Mouse (Mus musculus): ENCODE data around the gene Miga2. TPM values are rescaled to one million over a fixed set of nuclear protein-coding genes. Genes with fewer than 3 reads are reported as not detected.

Gene Miga2
- total and polyA plus RNA-seq, 3 experiments: 64.3 to 90.3 (median 74.2) TPM

GRCm38 (mm10) chr2:30362865-30363264, 1.2 kb upstream of the Miga2 start:
- peaks cover 10% of the 10 kb centered on the region for H3K4me1 ChIP-seq (ENCODE audit: control insufficient read depth, insufficient read depth, low read length)
- H3K27me3 ChIP-seq (ENCODE audit: control insufficient read depth, insufficient read depth, low read length): no peaks in the 10 kb centered on the region
- intact Hi-C loops (cut with DNase I): no loop called here
- H3K36me3 ChIP-seq (ENCODE audit: control insufficient read depth, insufficient read depth, low read length): no peaks in the 10 kb centered on the region
- no peak overlapping the region for H3K27ac ChIP-seq
- H3K79me2 ChIP-seq (replicated peaks; ENCODE audit: control insufficient read depth, insufficient read depth, low read length): peaks cover 1% of the 10 kb centered on the region; the same call in 1 of the 2 replicates
- TF ChIP-seq CTCF (IDR thresholded peaks at IDR 0.05): peak; percentile 50
- TF ChIP-seq EP300 (IDR thresholded peaks at IDR 0.05; ENCODE audit: insufficient read depth, low read depth, low read length): no peak
- no peak for TF ChIP-seq POLR2A (IDR thresholded peaks at IDR 0.05; ENCODE audit: insufficient read depth, low read depth, low read length)
- 69% methylated on average over 5 of the region's 5 CpGs for WGBS
- no peak overlapping the region for H3K4me3 ChIP-seq
- no peak for DNase-seq
- H3K9ac ChIP-seq (ENCODE audit: low read depth, low read length): no peak overlapping the region

GRCm38 (mm10) chr2:30365281-30366069, 1.4 kb downstream of the Miga2 start:
- H3K27me3 ChIP-seq (ENCODE audit: control insufficient read depth, insufficient read depth, low read length): no peaks in the 10 kb centered on the region
- H3K27ac ChIP-seq: peak overlapping the region; percentile 93
- H3K4me3 ChIP-seq: peak overlapping the region; percentile 99
- TF ChIP-seq POLR2A (IDR thresholded peaks at IDR 0.05; ENCODE audit: insufficient read depth, low read depth, low read length): no peak
- no peak for TF ChIP-seq CTCF (IDR thresholded peaks at IDR 0.05)
- TF ChIP-seq EP300 (IDR thresholded peaks at IDR 0.05; ENCODE audit: insufficient read depth, low read depth, low read length): no peak
- no peaks in the 10 kb centered on the region for H3K79me2 ChIP-seq (replicated peaks; ENCODE audit: control insufficient read depth, insufficient read depth, low read length)
- DNase-seq: no peak
- no peaks in the 10 kb centered on the region for H3K36me3 ChIP-seq (ENCODE audit: control insufficient read depth, insufficient read depth, low read length)
- peaks cover 4% of the 10 kb centered on the region; the same call in 1 of the 2 replicates for H3K4me1 ChIP-seq (ENCODE audit: control insufficient read depth, insufficient read depth, low read length)
- intact Hi-C loops (cut with DNase I): loop anchor here (2.0 kb wide), 2 partner anchors 25 to 49 kb away; partner anchors contain the start of gene Crat
- WGBS: 43% methylated on average over 2 of the region's 2 CpGs
- peak overlapping the region; percentile 21; the same call in 1 of the 2 replicates for H3K9ac ChIP-seq (ENCODE audit: low read depth, low read length)

DNA sequence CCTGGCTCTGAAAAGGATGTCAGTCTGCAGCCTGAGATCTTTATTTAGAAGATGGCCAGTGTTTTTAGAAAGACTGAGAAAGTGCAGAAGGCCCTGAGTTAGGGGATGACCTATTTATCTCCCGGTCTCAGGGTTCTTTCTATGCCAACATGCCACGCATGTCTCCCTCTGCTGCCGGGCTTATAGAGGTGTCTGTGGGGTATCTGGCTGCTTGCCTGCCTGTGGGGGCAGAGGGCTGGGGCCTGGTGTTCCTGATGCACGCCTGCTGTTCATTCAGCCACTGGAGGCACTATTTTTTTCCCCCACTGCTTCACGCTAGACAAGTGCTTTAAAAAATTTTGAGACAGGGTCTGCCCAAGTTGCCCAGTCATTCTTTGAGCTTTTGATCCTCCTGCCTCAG, 2.2 kb downstream of the Miga2 start:
- Histone ChIP-seq H3K4me1 (ENCODE audit: control insufficient read depth, insufficient read depth, low read length) (peaks cover 4% of the 10 kb centered on the region; the same call in 1 of the 2 replicates), H3K79me2 (replicated peaks; ENCODE audit: control insufficient read depth, insufficient read depth, low read length) (no peaks in the 10 kb centered on the region), H3K36me3 (ENCODE audit: control insufficient read depth, insufficient read depth, low read length) (no peaks in the 10 kb centered on the region), H3K4me3 (0 out of 2 replicates have a peak overlapping the region, but pooled peaks have one; percentile 12), H3K27me3 (ENCODE audit: control insufficient read depth, insufficient read depth, low read length) (no peaks in the 10 kb centered on the region), H3K9ac (ENCODE audit: low read depth, low read length) (no peak overlapping the region), H3K27ac (peak overlapping the region; percentile 93)
- DNase-seq: peak in 1 of 2 experiments; percentile 46
- 16% methylated on average over 5 of the region's 5 CpGs for WGBS
- intact Hi-C loops (cut with DNase I): no loop called here
- TF ChIP-seq CTCF (IDR thresholded peaks at IDR 0.05) (peak; percentile 49), POLR2A (IDR thresholded peaks at IDR 0.05; ENCODE audit: insufficient read depth, low read depth, low read length) (no peak)

- DNase-seq: no peak
- H3K27me3 ChIP-seq (ENCODE audit: control insufficient read depth, insufficient read depth, low read length): no peaks in the 10 kb centered on the region
- no peak overlapping the region for H3K9ac ChIP-seq (ENCODE audit: low read depth, low read length)
- H3K79me2 ChIP-seq (replicated peaks; ENCODE audit: control insufficient read depth, insufficient read depth, low read length): no peaks in the 10 kb centered on the region
- intact Hi-C loops (cut with DNase I): no loop called here
- H3K4me1 ChIP-seq (ENCODE audit: control insufficient read depth, insufficient read depth, low read length): no peaks in the 10 kb centered on the region; the same call in 1 of the 2 replicates
- WGBS: 98% methylated on average over 8 of the region's 8 CpGs
- TF ChIP-seq POLR2A (IDR thresholded peaks at IDR 0.05; ENCODE audit: insufficient read depth, low read depth, low read length): no peak
- no peak for TF ChIP-seq EP300 (IDR thresholded peaks at IDR 0.05; ENCODE audit: insufficient read depth, low read depth, low read length)
- no peak for TF ChIP-seq CTCF (IDR thresholded peaks at IDR 0.05)
- H3K27ac ChIP-seq: no peak overlapping the region
- no peak overlapping the region for H3K4me3 ChIP-seq
- no peaks in the 10 kb centered on the region for H3K36me3 ChIP-seq (ENCODE audit: control insufficient read depth, insufficient read depth, low read length)
Observed at GRCm38 (mm10) chr2:30371544-30371943, 7.5 kb downstream of the Miga2 start.

GRCm38 (mm10) chr2:30372726-30373125, 8.7 kb downstream of the Miga2 start:
- intact Hi-C loops (cut with DNase I): no loop called here
- no peak for TF ChIP-seq POLR2A (IDR thresholded peaks at IDR 0.05; ENCODE audit: insufficient read depth, low read depth, low read length)
- no peak for DNase-seq
- Histone ChIP-seq H3K27ac (no peak overlapping the region), H3K27me3 (ENCODE audit: control insufficient read depth, insufficient read depth, low read length) (no peaks in the 10 kb centered on the region), H3K36me3 (ENCODE audit: control insufficient read depth, insufficient read depth, low read length) (no peaks in the 10 kb centered on the region), H3K79me2 (replicated peaks; ENCODE audit: control insufficient read depth, insufficient read depth, low read length) (no peaks in the 10 kb centered on the region), H3K4me1 (ENCODE audit: control insufficient read depth, insufficient read depth, low read length) (no peaks in the 10 kb centered on the region), H3K9ac (ENCODE audit: low read depth, low read length) (no peak overlapping the region), H3K4me3 (no peak overlapping the region)
- 94% methylated on average over 5 of the region's 5 CpGs for WGBS

- no peaks in the 10 kb centered on the region for H3K36me3 ChIP-seq (ENCODE audit: control insufficient read depth, insufficient read depth, low read length)
- no peaks in the 10 kb centered on the region for H3K79me2 ChIP-seq (replicated peaks; ENCODE audit: control insufficient read depth, insufficient read depth, low read length)
- H3K27ac ChIP-seq: no peak overlapping the region
- no peak overlapping the region for H3K9ac ChIP-seq (ENCODE audit: low read depth, low read length)
- H3K27me3 ChIP-seq (ENCODE audit: control insufficient read depth, insufficient read depth, low read length): no peaks in the 10 kb centered on the region
- WGBS: 85% methylated on average over 10 of the region's 10 CpGs
- DNase-seq: no peak
- intact Hi-C loops (cut with DNase I): no loop called here
- no peaks in the 10 kb centered on the region; the same call in none of the 2 replicates for H3K4me1 ChIP-seq (ENCODE audit: control insufficient read depth, insufficient read depth, low read length)
- no peak overlapping the region for H3K4me3 ChIP-seq
- TF ChIP-seq POLR2A (IDR thresholded peaks at IDR 0.05; ENCODE audit: insufficient read depth, low read depth, low read length): no peak
- TF ChIP-seq EP300 (IDR thresholded peaks at IDR 0.05; ENCODE audit: insufficient read depth, low read depth, low read length): no peak
- no peak for TF ChIP-seq CTCF (IDR thresholded peaks at IDR 0.05)
Observed at GRCm38 (mm10) chr2:30375893-30376292, 11.9 kb downstream of the Miga2 start.

Measured in heart, adult 2 months (tissue).